12 mouse cellular contexts compared by ENCODE assay signal in the genomic region with DNA sequence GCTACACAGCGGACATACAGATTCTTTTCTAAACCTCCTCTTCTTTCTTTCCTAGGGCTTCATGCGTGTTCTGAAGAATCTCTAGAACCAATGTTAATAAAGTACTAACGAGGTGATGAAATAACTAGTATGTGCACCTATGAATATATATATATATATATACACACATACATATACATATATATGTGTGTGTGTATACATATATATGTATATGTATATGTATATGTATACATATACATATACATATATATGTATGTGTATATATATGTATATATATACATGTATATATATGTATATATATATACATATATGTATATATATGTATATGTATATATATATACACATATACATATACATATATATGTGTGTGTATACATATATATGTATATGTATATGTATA.
"Had no signal": no experiment of that assay in that cellular context is flagged by ENCODE, and none has a peak within 500 bp of the region (broad histone marks: within the 10 kb centered on the region; RNA-seq: fewer than 3 reads in every experiment).

No protein-coding gene starts in this region.

- DNase-seq: retina, postnatal 1 day; right cerebral cortex, adult 18-20 months; right cerebral cortex, postnatal 14 days; right cerebral cortex, postnatal 25 days; right cerebral cortex, postnatal 4 days; spleen, adult 18-20 months; thymus, adult 18-20 months; thymus, adult 2 months; thymus, postnatal 14 days; thymus, postnatal 25 days; thymus, postnatal 36 days; thymus, postnatal 4 days had no signal
